Mouse (Mus musculus) adrenal gland, postnatal 25 days (tissue): Measurements from ENCODE around the gene Cetn3. TPM values are rescaled to one million over a fixed set of nuclear protein-coding genes. Genes with fewer than 3 reads are reported as not detected.

Source experiments
- DNase-seq: peaks from one replicate; pipeline ENCODE4 v3.0.0; 2021; ENCODE audit warnings: mixed read lengths
- long read RNA-seq: library from polyadenylated mRNA; stranded (forward); transcript quantifications from one replicate; pipeline ENCODE4 v2.0.0, GENCODE M21; 2021
- total RNA-seq: library from RNA; stranded (reverse); gene quantifications from 2 replicates; pipeline ENCODE4 v1.2.3, GENCODE M21; 2021

Cetn3 gene
- 124 and 137 TPM in 2 replicates for total RNA-seq
- long read RNA-seq, transcript Cetn3-201 (5 exons, 1,226 nt), result major isoform, 60 of 66 reads
- long read RNA-seq, partial matches to known transcripts, result 3 of 66 reads
- long read RNA-seq, other reads (novel, unspliced or antisense), result 2 of 66 reads

- peak; percentile 86 for DNase-seq
These were observed at the start of gene Cetn3 for GRCm38 (mm10) chr13:81782971-81783404. Gene Cetn3 (plus strand): TSS chr13:81783077.

GRCm38 (mm10) chr13:81736606-81737005 lies 46.3 kb upstream of the Cetn3 start:
- no peak for DNase-seq

- DNase-seq, result no peak
These were observed 42.0 kb upstream of the Cetn3 start for GRCm38 (mm10) chr13:81740898-81741297.

- no peak for DNase-seq
These were observed 39.3 kb upstream of the Cetn3 start for GRCm38 (mm10) chr13:81743391-81744091.

GRCm38 (mm10) chr13:81744092-81744396 lies 38.8 kb upstream of the Cetn3 start:
- no peak for DNase-seq

GRCm38 (mm10) chr13:81754878-81755277 lies 28.0 kb upstream of the Cetn3 start:
- no peak for DNase-seq

GRCm38 (mm10) chr13:81755324-81755723 lies 27.6 kb upstream of the Cetn3 start:
- DNase-seq, result no peak

GRCm38 (mm10) chr13:81757058-81757660 lies 25.7 kb upstream of the Cetn3 start:
- DNase-seq, result peak; percentile 23

GRCm38 (mm10) chr13:81760379-81760778 lies 22.5 kb upstream of the Cetn3 start:
- peak; percentile 46 for DNase-seq

GRCm38 (mm10) chr13:81761566-81762186 lies 21.2 kb upstream of the Cetn3 start:
- no peak for DNase-seq

GRCm38 (mm10) chr13:81764173-81764572 lies 18.7 kb upstream of the Cetn3 start:
- no peak for DNase-seq

- DNase-seq, result peak; percentile 79
These were observed 15.7 kb upstream of the Cetn3 start for GRCm38 (mm10) chr13:81767038-81767659.

GRCm38 (mm10) chr13:81776217-81776616 lies 6.7 kb upstream of the Cetn3 start:
- no peak for DNase-seq

- DNase-seq, result no peak
These were observed 402 bp upstream of the Cetn3 start for GRCm38 (mm10) chr13:81782475-81782874.

GRCm38 (mm10) chr13:81783405-81784342 lies 797 bp downstream of the Cetn3 start:
- peak; percentile 99 for DNase-seq

- no peak for DNase-seq
These were observed 3.0 kb downstream of the Cetn3 start for GRCm38 (mm10) chr13:81785766-81786480.

GRCm38 (mm10) chr13:81790160-81790559 lies 7.3 kb downstream of the Cetn3 start:
- no peak for DNase-seq

GRCm38 (mm10) chr13:81791861-81792260 lies 9.0 kb downstream of the Cetn3 start:
- peak; percentile 26 for DNase-seq

GRCm38 (mm10) chr13:81793850-81794249 lies 11.0 kb downstream of the Cetn3 start:
- no peak for DNase-seq

GRCm38 (mm10) chr13:81801121-81801520 lies 18.2 kb downstream of the Cetn3 start:
- no peak for DNase-seq

- DNase-seq, result no peak
These were observed 20.8 kb downstream of the Cetn3 start for GRCm38 (mm10) chr13:81803713-81804112.
